Mouse (Mus musculus) embryonic fibroblast, embryonic 13.5 days (primary cell): ENCODE measurements around the gene Dagla.

Experiments
- CTCF ChIP-seq: IDR thresholded peaks from 2 replicates; pipeline ENCODE4 v1.5.1; 2011; ENCODE audit warnings: mild to moderate bottlenecking, control low read depth, low read length, moderate library complexity, borderline replicate concordance; ENCODE audit not compliant: insufficient read depth
- POLR2A ChIP-seq: IDR thresholded peaks from 2 replicates; pipeline ENCODE4 v1.6.1; 2011; ENCODE audit warnings: low read depth, mild to moderate bottlenecking, control low read depth, low read length, moderate library complexity

GRCm38 (mm10) chr19:10300809-10301208, 3.9 kb downstream of the Dagla start:
- TF ChIP-seq POLR2A (no peak), CTCF (no peak)
